Mouse (Mus musculus) hematopoietic stem cell, adult 5-6 weeks (primary cell): ENCODE measurements at regions not wholly inside any gene's neighbourhood (a gene's known extent, or its start where the extent isn't known, plus 50 kb on each side); places are given as distances from the start of the nearest gene placed in this dataset.

ENCODE experiments used
- ATAC-seq, 2 experiments: fragments of 125-278 bp in 1 of 2; replicated peaks in 1 of 2; 2 replicates each; pipeline ENCODE4 v1.8.0; 2016 to 2017; ENCODE audit warnings: inconsistent platforms in 2 of 2, mild to moderate bottlenecking in 2 of 2, moderate number of reproducible peaks in 2 of 2, low read depth in 1 of 2, moderate TSS enrichment in 1 of 2; ENCODE audit not compliant: low FRiP score in 2 of 2, poor library complexity in 2 of 2, severe bottlenecking in 2 of 2, insufficient read depth in 1 of 2, low TSS enrichment in 1 of 2

DNA sequence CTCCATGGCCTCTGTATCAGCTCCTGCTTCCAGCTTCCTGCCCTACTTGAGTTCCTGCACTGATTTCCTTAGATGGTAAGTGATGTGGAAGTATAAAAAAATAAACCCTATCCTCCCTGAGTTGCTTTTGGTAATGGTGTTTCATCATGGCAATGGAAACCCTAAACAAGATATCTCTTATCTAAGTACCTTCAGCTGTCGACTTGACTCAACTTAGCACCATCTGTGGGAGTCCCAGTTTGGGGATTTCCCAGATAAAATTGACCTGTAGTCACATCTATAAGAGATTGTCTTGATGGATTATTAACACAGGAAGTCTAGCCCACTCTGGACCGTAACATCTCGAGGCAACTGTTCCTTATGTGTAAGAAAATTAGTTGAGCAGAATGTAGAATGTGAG is 570.2 kb upstream of the Gm10306 start:
- no peak for ATAC-seq

DNA sequence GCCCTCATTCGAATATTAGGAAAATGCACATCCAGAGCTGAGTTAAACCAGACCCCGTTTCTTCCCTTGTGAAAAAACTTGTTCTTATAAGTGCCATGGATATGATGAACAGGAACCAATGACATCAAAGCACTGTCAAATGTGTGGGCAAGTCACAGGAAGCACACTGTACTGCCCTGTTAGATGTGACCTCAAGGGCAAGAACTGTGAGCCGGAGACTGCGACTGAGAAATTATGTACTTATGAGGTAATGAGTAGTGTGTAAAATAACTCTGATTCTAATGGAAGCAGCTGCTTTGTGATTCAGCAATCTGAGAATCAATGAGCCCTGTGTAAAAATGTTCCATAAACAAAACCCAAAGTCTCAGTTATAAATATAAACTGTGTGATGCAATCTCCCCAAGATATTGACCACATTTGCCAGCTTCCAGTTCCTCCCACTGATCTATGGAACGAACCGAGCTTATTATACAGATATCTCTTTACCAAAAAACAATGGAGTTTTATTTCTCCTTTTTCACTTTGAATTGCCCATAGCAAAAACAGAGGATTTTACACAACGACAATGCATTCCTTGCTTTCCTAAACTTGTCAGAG is 566.0 kb upstream of the Gm10306 start:
- ATAC-seq, result peak; percentile 36 to 67; a peak in 3 of 4 replicates

DNA sequence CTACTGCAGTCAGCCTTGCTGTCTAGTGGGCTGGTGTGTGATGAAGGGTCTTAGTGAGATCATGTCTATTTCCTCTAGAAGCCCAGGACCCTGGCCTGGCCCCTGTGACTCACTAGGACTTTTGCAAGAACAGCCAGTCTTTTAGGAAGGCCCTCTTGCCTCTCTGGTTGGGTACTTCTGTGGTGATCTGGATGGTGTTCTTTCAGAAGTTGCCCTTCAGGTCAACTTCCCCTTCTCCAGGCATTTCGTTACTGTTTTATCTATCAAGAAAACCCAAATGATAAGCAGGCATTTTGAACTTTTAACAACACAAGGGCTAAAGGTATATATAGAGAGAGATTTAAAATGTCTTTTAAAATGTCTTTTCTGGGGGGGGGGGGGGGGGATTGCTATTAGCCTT is 550.5 kb upstream of the Gm10306 start:
- ATAC-seq, result peak; percentile 24 to 32; a peak in 1 of 4 replicates

DNA sequence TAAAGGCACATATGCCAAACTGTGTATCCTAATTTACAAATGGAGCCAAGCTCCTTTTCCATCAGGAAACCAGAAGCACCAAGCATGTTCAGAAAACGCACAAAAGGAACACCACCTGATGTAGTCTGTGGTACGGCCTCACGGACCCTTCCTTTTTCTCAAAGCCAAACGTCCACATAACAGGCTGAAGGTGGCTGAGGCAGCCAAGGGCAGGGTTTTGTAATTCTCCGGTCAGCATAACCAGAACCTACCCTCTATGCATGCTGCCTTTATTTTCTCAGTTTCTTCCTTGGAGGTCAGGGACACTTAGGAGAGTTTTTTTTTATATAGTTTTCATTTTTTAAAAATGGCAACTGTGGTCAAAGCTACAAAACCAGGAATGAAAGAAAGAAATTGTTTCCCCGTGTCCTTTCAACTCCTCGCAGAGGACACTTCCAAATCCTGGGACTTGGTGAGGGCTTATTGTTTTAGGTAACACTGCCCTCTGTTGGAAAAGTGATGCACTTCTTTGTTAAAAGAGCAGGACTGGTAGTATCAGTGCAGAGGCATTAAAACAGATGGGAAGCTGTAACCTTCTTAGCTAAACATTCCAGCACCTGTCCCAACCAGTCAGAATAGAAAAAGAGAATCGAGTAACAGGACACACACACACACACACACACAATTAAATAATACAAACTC is 549.1 kb upstream of the Gm10306 start:
- peak; percentile 82 to 86; a peak in 3 of 4 replicates for ATAC-seq

DNA sequence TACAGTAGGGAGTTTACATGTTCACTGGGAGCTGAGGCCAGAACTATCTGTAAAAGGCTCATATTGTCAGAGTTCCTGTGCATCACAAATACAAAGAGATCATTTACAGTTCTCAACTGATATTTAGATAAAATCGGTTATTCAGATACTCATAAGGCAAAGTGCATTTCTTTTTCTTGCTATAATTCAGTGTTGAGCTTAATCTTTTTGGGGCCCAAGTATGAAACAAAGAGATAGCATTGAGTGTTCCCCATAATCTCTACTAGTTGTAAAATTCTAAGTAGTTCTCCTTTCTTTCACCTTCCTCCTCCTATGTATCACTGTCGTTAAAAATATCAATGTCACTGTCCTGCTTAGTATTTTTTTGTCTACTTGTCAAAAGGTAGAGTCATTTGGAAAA is 540.6 kb upstream of the Gm10306 start:
- ATAC-seq, result no peak

DNA sequence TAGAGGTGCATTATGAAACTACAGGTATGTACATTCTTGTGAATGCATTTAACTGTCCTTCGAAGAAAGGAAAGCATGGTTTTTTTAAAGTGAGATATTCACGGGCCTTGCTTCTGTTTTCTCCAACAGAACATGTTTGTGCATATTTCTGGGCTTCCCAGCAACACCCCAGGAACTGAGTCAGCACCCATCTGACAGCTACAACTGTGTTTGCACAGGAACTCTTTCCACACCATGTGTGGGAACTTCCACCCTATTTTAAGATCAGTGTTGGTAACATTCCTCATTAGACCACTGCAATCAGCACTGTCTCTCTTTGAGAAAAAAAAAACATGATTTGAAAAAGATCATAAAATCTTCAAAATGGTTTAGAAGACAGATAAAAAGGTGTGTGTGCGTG is 538.6 kb upstream of the Gm10306 start:
- peak; percentile 27 to 42; a peak in 2 of 4 replicates for ATAC-seq

DNA sequence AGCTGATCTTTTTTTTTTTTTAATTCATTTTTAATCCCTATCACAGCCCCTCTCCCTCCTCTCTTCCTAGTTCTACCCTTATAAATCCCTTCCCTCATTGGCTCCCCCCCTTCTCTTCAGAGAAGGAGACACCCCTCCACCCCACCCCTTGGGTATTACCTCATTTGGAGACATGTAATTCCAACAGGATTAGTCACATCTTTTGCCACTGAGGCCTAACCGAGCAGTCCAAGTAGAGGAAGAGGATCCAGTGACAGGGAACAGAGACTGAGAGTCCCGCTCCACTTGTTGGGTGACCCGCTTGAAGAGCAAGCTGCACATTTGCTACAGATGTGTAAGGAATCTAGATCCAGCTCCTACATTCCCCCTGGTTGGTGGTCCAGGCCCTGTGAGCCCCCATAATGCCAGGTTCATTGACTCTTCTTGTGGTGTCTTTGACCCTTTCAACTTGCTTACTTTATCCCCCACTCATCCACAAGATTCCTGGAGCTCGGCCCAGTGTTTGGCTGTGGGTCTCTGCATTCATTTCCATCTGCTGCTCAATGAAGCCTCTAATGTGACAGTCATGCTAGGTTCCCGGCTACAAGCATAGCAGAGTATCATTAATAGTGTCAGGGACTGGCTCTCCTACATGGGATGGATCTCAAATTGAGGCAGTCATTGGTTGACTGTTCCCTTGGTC is 506.6 kb upstream of the Gm10306 start:
- ATAC-seq, result no peak

DNA sequence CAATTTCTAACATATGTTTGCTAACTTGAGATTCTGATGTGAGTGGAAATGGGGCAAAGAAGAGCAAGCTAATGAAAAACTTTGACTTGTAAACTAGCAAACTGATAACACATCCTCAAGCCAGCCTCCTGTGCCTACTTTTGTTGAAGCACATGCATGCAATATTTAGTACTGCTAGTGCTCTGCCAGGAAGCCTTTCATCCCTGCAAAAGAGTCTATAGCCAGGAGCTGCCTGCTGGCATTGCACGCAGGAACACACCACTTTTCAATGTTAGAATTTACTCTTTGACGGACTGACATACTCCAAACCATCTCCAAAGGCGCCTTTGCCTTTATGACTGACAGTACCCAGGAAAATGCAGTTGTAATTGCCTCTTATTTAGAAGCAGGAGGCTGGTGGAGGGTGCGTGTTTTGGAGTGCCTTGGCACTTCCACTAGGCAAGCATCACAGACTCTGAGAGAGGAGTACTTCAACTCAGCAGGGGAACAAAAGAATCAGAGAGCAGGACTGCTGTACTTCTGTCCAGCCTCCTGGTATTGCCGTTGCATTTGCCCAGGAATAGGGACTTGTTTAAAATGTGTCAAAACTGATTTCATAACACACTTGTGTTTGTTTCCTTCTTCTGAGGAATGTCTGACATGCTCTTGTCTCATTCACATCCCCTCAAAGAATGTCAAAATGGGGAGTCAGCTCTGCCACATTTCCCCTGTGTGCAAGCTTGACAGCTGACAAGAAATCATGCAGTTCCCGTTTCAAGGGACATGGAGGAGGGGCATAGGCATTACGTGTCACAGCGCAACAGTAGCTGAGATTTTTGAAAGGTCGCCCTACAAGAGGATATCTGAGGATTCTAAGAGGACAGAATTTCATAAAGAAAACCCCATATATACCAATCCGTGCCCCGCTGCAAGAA is 503.8 kb upstream of the Gm10306 start:
- no peak for ATAC-seq

DNA sequence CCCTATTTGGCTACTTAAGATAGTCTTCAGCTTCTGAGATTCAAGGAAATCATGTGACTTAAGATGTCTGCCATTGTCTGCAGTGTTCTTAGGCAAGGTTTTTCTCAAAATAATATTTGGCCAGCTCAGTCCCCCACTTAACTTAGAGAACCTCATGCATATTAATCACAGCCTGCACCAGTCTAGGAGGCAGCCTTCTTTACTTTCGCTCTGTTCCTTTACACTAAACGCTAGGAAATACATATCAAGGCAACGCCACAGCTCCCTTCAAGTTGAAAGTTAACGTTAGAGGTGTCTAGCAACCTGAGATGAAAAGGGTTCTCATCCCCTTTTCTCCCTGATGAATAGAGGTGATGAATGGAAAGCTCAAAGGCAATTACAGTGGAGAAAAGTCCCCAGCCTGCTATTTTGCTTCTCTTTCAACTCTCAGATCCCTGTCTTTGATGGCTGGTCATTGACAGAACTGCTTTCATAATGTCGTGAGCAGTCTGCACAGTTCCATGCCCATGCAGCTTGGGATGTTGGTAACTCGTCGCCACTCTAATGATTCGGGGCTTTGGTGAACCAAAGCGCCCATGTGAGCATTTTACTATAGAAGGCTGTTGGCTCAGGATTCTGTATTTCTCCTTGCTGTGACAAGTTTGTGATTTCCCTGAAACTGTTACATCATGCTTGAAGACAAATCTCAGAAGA is 483.0 kb upstream of the Gm10306 start:
- ATAC-seq, result no peak

DNA sequence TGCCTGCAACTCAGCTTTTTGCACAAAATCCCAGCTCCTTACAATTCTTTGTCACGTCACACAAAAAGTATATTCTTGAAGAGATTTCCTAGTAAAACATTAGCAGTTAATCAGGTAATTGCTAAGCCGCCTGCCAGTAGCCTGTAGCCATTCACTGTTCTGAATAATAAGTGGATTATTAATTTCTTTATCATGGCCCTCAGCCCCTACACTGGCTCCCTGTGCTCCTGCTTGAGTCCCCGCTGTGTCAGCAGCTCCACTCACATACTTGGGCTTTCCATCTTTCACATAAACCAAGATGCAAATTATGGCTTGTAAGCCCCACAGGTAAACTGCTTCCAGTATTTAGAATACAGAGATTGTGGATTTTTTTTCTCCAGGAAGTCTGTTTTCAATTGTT is 473.5 kb upstream of the Gm10306 start:
- no peak for ATAC-seq

DNA sequence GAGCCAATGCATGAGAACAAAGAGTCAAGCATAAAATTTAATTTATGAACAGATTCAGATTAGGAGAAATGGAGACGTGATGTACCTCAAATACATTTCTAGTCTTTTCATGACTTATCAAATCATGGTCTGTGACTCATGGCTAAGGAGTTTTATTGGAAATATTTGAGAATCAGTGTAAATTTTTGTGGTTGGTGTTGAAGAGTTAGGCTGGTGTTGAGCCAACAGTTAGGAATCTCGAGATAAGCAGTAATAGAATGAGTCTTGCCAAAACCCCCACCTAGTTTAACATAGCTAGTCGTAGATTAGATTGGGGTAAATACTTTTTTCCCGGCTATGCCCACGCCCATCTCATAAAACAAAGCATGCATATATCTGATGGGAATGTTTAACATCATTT is 462.0 kb upstream of the Gm10306 start:
- no peak for ATAC-seq

DNA sequence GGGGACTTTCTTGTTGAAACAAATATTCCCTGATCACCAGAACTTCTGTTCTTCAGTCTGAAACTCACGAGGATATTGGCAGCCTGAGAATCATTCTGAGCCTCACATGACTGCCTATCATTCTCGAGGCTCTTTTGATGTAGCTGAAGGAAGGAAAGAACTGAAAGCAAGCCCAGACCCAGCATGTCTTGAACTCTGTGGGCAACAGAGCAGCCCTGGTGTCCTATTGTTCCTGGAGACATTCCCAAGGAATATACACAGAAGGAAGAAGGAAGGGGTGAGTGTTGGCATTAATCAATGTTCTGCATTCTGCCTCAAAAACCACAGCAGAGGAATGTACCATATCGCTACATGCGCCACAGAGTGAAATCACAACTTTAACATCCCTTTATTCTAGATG is 449.4 kb upstream of the Gm10306 start:
- ATAC-seq, result no peak

DNA sequence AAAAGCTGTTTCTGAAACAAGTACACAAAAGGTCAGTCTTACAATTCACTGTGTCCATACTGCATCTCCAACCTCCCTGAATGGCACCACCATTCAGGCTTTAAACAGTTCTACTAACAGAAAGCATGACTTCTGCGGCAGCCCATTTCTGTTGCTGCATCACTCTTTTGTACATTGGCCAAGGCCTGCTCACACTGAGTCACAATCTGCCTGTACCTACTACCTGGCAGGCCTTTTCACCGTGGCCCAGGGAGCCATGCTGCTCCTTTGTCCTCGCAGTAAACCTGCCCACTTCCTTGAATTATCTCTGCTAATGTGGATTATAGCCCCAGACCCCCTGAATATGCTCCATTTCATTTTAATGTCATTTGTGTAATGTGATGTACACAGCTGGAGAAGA is 439.5 kb upstream of the Gm10306 start:
- no peak for ATAC-seq

DNA sequence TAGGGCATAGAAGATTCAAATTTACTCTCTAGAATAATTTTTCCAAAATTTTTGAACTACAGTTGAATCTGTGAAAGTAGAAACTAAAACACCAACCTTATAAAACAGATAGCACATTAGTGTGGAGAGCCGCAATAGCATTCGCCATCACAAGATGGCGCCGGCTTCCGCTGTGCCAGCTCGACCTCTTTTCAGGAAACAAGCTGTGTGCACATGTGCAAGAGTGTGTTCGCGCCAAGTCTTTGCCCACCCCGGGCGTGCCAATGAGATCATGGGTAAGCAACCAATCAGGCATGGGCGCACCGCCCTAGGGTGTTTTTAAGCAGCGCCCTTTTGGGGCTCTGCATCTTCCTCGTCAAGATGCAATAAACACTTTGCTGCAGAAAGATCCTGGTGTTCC is 432.2 kb upstream of the Gm10306 start:
- ATAC-seq, result peak in 1 of 2 experiments; percentile 32; a peak in 1 of 4 replicates

DNA sequence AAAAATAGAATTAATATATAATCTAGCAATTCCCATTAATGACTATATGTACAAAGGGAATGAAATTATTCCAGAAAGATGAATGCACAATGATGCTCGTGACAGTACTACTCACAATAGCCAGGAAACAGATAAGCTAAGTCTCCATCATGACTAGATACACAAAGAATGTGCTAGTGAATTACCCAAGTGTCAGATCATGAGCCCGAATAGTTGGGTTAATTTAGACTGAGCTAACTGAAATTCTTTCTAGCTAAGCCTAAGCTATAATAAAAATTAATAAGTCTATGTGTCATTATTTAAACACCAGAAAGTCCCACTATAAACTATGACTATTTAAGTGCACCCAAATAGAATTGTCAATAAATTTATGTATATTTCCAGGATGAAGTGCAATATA is 418.4 kb upstream of the Gm10306 start:
- no peak for ATAC-seq

DNA sequence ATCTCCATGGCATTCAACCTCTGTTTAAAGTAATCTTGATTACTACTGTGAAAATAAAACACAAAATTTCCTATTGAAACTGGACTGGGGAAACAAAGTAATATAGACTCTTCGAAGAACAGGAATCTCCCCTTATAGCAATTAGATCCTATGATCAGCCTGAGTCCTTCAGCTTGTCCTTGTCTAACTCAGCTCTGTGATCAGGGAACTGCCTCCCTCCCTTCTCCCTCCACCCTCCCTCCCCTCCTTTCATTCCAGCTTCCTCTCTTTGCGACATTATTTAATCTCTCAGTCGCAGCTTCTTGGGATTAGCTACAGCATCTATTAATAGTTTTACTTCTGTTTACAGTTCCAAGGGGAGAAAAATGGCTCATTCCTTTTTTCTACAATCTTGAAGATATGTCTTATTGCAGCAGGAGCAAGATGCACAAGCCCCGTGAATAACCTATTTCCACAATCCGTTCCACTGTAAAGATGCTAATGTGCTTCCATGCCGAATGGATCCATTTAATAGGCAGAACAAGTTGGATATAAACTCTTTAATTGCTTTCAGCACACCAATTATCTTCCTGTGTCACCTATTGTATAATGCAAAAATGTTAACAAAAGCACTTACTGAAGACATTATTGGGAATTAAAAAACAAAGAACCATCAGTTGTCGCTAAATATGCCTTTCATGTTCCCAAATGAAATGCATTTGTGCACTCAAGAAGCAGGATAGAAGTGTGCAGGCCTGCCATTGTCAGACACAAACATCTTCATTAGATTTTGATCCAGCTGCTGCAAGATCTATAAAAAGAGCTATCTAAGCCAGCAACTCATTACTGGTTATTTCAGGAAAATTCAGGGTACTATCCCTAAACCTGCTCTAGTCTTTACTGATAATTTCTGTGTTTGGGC is 411.2 kb upstream of the Gm10306 start:
- ATAC-seq, result no peak
